Mouse (Mus musculus) hindbrain, embryonic 16.5 days (tissue): ENCODE measurements around the gene Atp5d. TPM values are rescaled to one million over a fixed set of nuclear protein-coding genes. Genes with fewer than 3 reads are reported as not detected.

Experiments used
- ATAC-seq: fragments of 200-750 bp; cut with Nextera tagmentation; 2 replicates; pipeline ENCODE4 v1.8.0; 2017; ENCODE audit warnings: moderate TSS enrichment, moderate library complexity
- H3K27ac ChIP-seq: fragments of 300-500 bp; sonication (generic); 2 replicates; pipeline ENCODE4 v1.5.1; 2014; ENCODE audit warnings: low read depth, mild to moderate bottlenecking, control low read depth, low read length, moderate library complexity
- H3K27me3 ChIP-seq: fragments of 300-500 bp; sonication (generic); replicated peaks from 2 replicates; pipeline ENCODE4 v1.6.1; 2014; ENCODE audit warnings: low read length; ENCODE audit not compliant: control insufficient read depth, insufficient read depth
- H3K36me3 ChIP-seq: fragments of 300-500 bp; sonication (generic); 2 replicates; pipeline ENCODE4 v1.6.1; 2014; ENCODE audit warnings: mild to moderate bottlenecking, low read length, moderate library complexity, mixed read lengths; ENCODE audit not compliant: control insufficient read depth, insufficient read depth
- H3K4me1 ChIP-seq: fragments of 300-500 bp; sonication (generic); 2 replicates; pipeline ENCODE4 v1.6.1; 2014; ENCODE audit warnings: low read depth, low read length; ENCODE audit not compliant: control insufficient read depth, insufficient read depth
- H3K4me2 ChIP-seq: fragments of 300-500 bp; sonication (generic); 2 replicates; pipeline ENCODE4 v1.6.1; 2014; ENCODE audit warnings: mild to moderate bottlenecking, low read length, control low read depth, moderate library complexity
- H3K4me3 ChIP-seq: fragments of 300-500 bp; sonication (generic); 2 replicates; pipeline ENCODE4 v1.5.1; 2014; ENCODE audit warnings: mild to moderate bottlenecking, low read length, control low read depth, moderate library complexity
- H3K9ac ChIP-seq: fragments of 300-500 bp; sonication (generic); 2 replicates; pipeline ENCODE4 v1.6.1; 2014; ENCODE audit warnings: low read depth, mild to moderate bottlenecking, control low read depth, low read length, moderate library complexity
- H3K9me3 ChIP-seq: fragments of 300-500 bp; sonication (generic); 2 replicates; pipeline ENCODE4 v1.6.1; 2014; ENCODE audit warnings: mild to moderate bottlenecking, low read length, moderate library complexity; ENCODE audit not compliant: control insufficient read depth
- WGBS: fragments of 180-500 bp; shearing (Covaris S2); extraction: QIAGEN DNeasy Blood & Tissue Kit; methylation state at CpG from one replicate; pipeline ENCODE4 v1.1.7; 2014; 5-methylcytosine and 5-hydroxymethylcytosine counted together
- polyA plus RNA-seq: library from polyadenylated mRNA; unstranded; fragments of >200 nt; fragmentation: Nextera tagmentation; extraction: Ambion mirVana; gene quantifications from 2 replicates; pipeline ENCODE4 v1.2.1, GENCODE M21; 2015

Atp5d gene
- polyA plus RNA-seq, 1 experiment from 2014 or later: 581 TPM

GRCm38 (mm10) chr10:80190491-80191051, 52.1 kb downstream of the Atp5d start:
- Histone ChIP-seq H3K27me3 (0 out of 2 replicates have a peak, but pooled peaks cover 2% of the 10 kb centered on the region), H3K27ac (peak overlapping the region; percentile 59), H3K36me3 (peaks cover 7% of the 10 kb centered on the region), H3K4me3 (peak overlapping the region; percentile 36), H3K4me1 (peaks cover 11% of the 10 kb centered on the region), H3K4me2 (peak overlapping the region; percentile 58), H3K9me3 (no peaks in the 10 kb centered on the region), H3K9ac (peak overlapping the region; percentile 71)
- peak; percentile 77 for ATAC-seq
- WGBS: under 1% methylated on average over 44 of the region's 48 CpGs

- no peak overlapping the region for H3K9ac ChIP-seq
- H3K9me3 ChIP-seq: no peaks in the 10 kb centered on the region
- no peak for ATAC-seq
- H3K4me1 ChIP-seq: peaks cover 11% of the 10 kb centered on the region
- 74% methylated on average over 6 of the region's 6 CpGs for WGBS
- H3K4me3 ChIP-seq: no peak overlapping the region
- H3K4me2 ChIP-seq: no peak overlapping the region
- H3K36me3 ChIP-seq: no peaks in the 10 kb centered on the region; the same call in 1 of the 2 replicates
- H3K27me3 ChIP-seq: no peaks in the 10 kb centered on the region
- H3K27ac ChIP-seq: no peak overlapping the region
Observed at GRCm38 (mm10) chr10:80193976-80194375, 55.5 kb downstream of the Atp5d start.

- Histone ChIP-seq H3K27me3 (no peaks in the 10 kb centered on the region), H3K4me2 (no peak overlapping the region), H3K36me3 (no peaks in the 10 kb centered on the region), H3K27ac (no peak overlapping the region), H3K9me3 (no peaks in the 10 kb centered on the region), H3K9ac (no peak overlapping the region), H3K4me1 (peaks cover 11% of the 10 kb centered on the region), H3K4me3 (no peak overlapping the region)
- no peak for ATAC-seq
- 45% methylated on average over 8 of the region's 8 CpGs for WGBS
Observed at GRCm38 (mm10) chr10:80194441-80194840, 56.0 kb downstream of the Atp5d start.

Other genes with a start within 250 kb of the Atp5d start
- gene Cfd, start 247.8 kb upstream of the Atp5d start, polyA plus RNA-seq: not detected in 2 replicates
- gene Med16, start 229.7 kb upstream of the Atp5d start, polyA plus RNA-seq: 48.2 and 53.8 TPM in 2 replicates
- 1.4 and 18.3 TPM in 2 replicates for gene Gm26602, start 227.8 kb upstream of the Atp5d start, polyA plus RNA-seq
- gene Kiss1r, start 221.7 kb upstream of the Atp5d start, polyA plus RNA-seq: 3.1 and 3.7 TPM in 2 replicates
- gene R3hdm4, start 217.4 kb upstream of the Atp5d start, polyA plus RNA-seq: 293 and 300 TPM in 2 replicates
- gene Arid3a, start 211.6 kb upstream of the Atp5d start, polyA plus RNA-seq: 1.6 and 1.7 TPM in 2 replicates
- 97.7 and 102 TPM in 2 replicates for gene Wdr18, start 178.5 kb upstream of the Atp5d start, polyA plus RNA-seq
- 0.45 and 0.46 TPM in 2 replicates for gene Grin3b, start 167.9 kb upstream of the Atp5d start, polyA plus RNA-seq
- gene Tmem259, start 154.3 kb upstream of the Atp5d start, polyA plus RNA-seq: 11.7 and 17.4 TPM in 2 replicates
- 30.5 and 38.9 TPM in 2 replicates for gene Cnn2, start 150.0 kb upstream of the Atp5d start, polyA plus RNA-seq
- gene Abca7, start 142.1 kb upstream of the Atp5d start, polyA plus RNA-seq: 4.2 and 5.1 TPM in 2 replicates
- gene Arhgap45, start 122.0 kb upstream of the Atp5d start, polyA plus RNA-seq: 1.7 and 2.2 TPM in 2 replicates
- gene Polr2e, start 98.8 kb upstream of the Atp5d start, polyA plus RNA-seq: 141 and 143 TPM in 2 replicates
- 601 and 643 TPM in 2 replicates for gene Gpx4, start 91.5 kb upstream of the Atp5d start, polyA plus RNA-seq
- 10.3 and 13.0 TPM in 2 replicates for gene Sbno2, start 33.1 kb upstream of the Atp5d start, polyA plus RNA-seq
- 17.7 and 18.3 TPM in 2 replicates for gene Stk11, start 22.8 kb upstream of the Atp5d start, polyA plus RNA-seq
- 98.8 and 130 TPM in 2 replicates for gene Cbarp, start 2.2 kb downstream of the Atp5d start, polyA plus RNA-seq
- 16.0 and 16.1 TPM in 2 replicates for gene Midn, start 9.6 kb downstream of the Atp5d start, polyA plus RNA-seq
- 288 and 311 TPM in 2 replicates for gene Cirbp, start 27.4 kb downstream of the Atp5d start, polyA plus RNA-seq
- gene 1600002K03Rik, start 34.3 kb downstream of the Atp5d start, polyA plus RNA-seq: 9.4 and 10.1 TPM in 2 replicates
- gene Efna2, start 40.9 kb downstream of the Atp5d start, polyA plus RNA-seq: 21.5 and 22.7 TPM in 2 replicates
- gene Mum1, start 87.8 kb downstream of the Atp5d start, polyA plus RNA-seq: 38.0 and 38.7 TPM in 2 replicates
- gene Ndufs7, start 110.5 kb downstream of the Atp5d start, polyA plus RNA-seq: 349 and 361 TPM in 2 replicates
- gene Gamt, start 122.4 kb downstream of the Atp5d start, polyA plus RNA-seq: 31.8 and 32.6 TPM in 2 replicates
- 38.4 and 38.5 TPM in 2 replicates for gene Dazap1, start 122.9 kb downstream of the Atp5d start, polyA plus RNA-seq
- 491 and 527 TPM in 2 replicates for gene Rps15, start 153.8 kb downstream of the Atp5d start, polyA plus RNA-seq
- gene Apc2, start 157.3 kb downstream of the Atp5d start, polyA plus RNA-seq: 139 and 149 TPM in 2 replicates
- gene 2310011J03Rik, start 181.9 kb downstream of the Atp5d start, polyA plus RNA-seq: 31.7 and 32.8 TPM in 2 replicates
- gene Pcsk4, start 190.9 kb downstream of the Atp5d start, polyA plus RNA-seq: 8.1 and 8.5 TPM in 2 replicates
- 7.5 and 7.6 TPM in 2 replicates for gene Reep6, start 191.3 kb downstream of the Atp5d start, polyA plus RNA-seq
- 1.1 and 1.8 TPM in 2 replicates for gene Adamtsl5, start 209.8 kb downstream of the Atp5d start, polyA plus RNA-seq
- 9.3 and 11.0 TPM in 2 replicates for gene Plk5, start 217.8 kb downstream of the Atp5d start, polyA plus RNA-seq
- gene Mex3d, start 249.0 kb downstream of the Atp5d start, polyA plus RNA-seq: 9.1 and 9.2 TPM in 2 replicates